Mouse (Mus musculus) right cerebral cortex, adult 2 months (tissue): ENCODE measurements around the gene Apbb2.
A peak's percentile ranks its signal among the peaks of the same experiment; 100 is the strongest.
"Not testable (repeated sequence)": the region's sequence is repeated elsewhere in the genome, so short reads cannot be mapped to it uniquely, and the experiment has no call there.

Experiments
- DNase-seq, 2 experiments: peaks; one replicate each; pipeline ENCODE4 v3.0.0; 2021 to 2022; ENCODE audit warnings: low spot score in 2 of 2

The Apbb2 gene

GRCm38 (mm10) chr5:66302085-66302815 lies 316.3 kb downstream of the Apbb2 start:
- DNase-seq, result no peak

GRCm38 (mm10) chr5:66300576-66300975 lies 318.0 kb downstream of the Apbb2 start:
- DNase-seq, result no peak

- DNase-seq, result no peak
Measured at GRCm38 (mm10) chr5:66298856-66299255, 319.7 kb downstream of the Apbb2 start.

- no peak for DNase-seq
Measured at GRCm38 (mm10) chr5:66296116-66296515, 322.5 kb downstream of the Apbb2 start.

GRCm38 (mm10) chr5:66294952-66295351 lies 323.6 kb downstream of the Apbb2 start:
- no peak for DNase-seq

GRCm38 (mm10) chr5:66294106-66294625 lies 324.4 kb downstream of the Apbb2 start:
- no peak for DNase-seq

- DNase-seq, result no peak
Measured at GRCm38 (mm10) chr5:66280742-66281141, 337.8 kb downstream of the Apbb2 start.

- DNase-seq, result no peak
Measured at GRCm38 (mm10) chr5:66279650-66280049, 338.9 kb downstream of the Apbb2 start.

- DNase-seq, result no peak
Measured at GRCm38 (mm10) chr5:66274417-66274816, 344.2 kb downstream of the Apbb2 start.

GRCm38 (mm10) chr5:66271141-66271540 lies 347.4 kb downstream of the Apbb2 start:
- DNase-seq, result no peak

GRCm38 (mm10) chr5:66269616-66270015 lies 349.0 kb downstream of the Apbb2 start:
- DNase-seq, result no peak

- peak; percentile 43 to 54 for DNase-seq
Measured at GRCm38 (mm10) chr5:66263398-66263797, 355.2 kb downstream of the Apbb2 start.

- no peak for DNase-seq
Measured at GRCm38 (mm10) chr5:66262475-66262874, 356.1 kb downstream of the Apbb2 start.

GRCm38 (mm10) chr5:66259756-66260448 lies 358.7 kb downstream of the Apbb2 start, which contains the start of gene Nsun7:
Gene Nsun7 (plus strand): TSS chr5:66259897.
- DNase-seq, result peak; percentile 84 to 86

GRCm38 (mm10) chr5:66259431-66259755 lies 359.2 kb downstream of the Apbb2 start:
- not testable (repeated sequence) for DNase-seq

- no peak for DNase-seq
Measured at GRCm38 (mm10) chr5:66259000-66259399, 359.6 kb downstream of the Apbb2 start.

- DNase-seq, result no peak
Measured at GRCm38 (mm10) chr5:66255044-66255443, 363.5 kb downstream of the Apbb2 start.

GRCm38 (mm10) chr5:66253219-66253618 lies 365.4 kb downstream of the Apbb2 start:
- peak in 1 of 2 experiments; percentile 7 for DNase-seq
